Mouse (Mus musculus): ENCODE measurements at regions not wholly inside any gene's neighbourhood (a gene's known extent, or its start where the extent isn't known, plus 50 kb on each side); places are given as distances from the start of the nearest gene placed in this dataset.

GRCm38 (mm10) chr4:131207249-131207648 is 263.1 kb downstream of the Matn1 start:
- 82% methylated on average over 2 of the region's 2 CpGs for WGBS
- H3K4me3 ChIP-seq = no peak overlapping the region
- H3K36me3 ChIP-seq = no peaks in the 10 kb centered on the region
- H3K9me3 ChIP-seq (replicated peaks) = peaks cover 2% of the 10 kb centered on the region; the same call in 1 of the 2 replicates
- H3K27me3 ChIP-seq (ENCODE audit: low read depth, poor library complexity, severe bottlenecking) = no peaks in the 10 kb centered on the region
- no peak overlapping the region for H3K27ac ChIP-seq
- H3K4me1 ChIP-seq = no peaks in the 10 kb centered on the region
- no peak for DNase-seq (ENCODE audit: low spot score)

DNA sequence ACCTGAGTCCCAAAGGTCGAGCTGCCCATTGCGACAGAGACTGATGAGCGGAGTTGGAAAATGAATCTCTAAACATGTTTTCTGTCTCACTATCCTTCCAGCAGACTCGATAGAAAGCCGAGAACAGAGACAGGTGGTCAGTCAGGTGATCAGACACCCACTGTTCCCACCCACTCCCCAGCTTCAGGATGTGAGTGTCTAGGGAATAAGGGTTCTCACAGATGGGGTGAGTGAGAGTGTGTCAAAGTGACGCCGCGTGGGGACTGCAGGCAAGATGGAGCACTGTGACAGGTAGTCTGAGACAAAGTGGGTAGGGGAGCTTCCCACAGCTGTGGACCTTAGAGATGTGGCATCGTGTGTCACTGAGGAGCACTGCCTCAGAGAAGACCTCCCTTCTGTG is 264.0 kb downstream of the Matn1 start:
- Histone ChIP-seq H3K36me3 (no peaks in the 10 kb centered on the region), H3K27me3 (ENCODE audit: low read depth, poor library complexity, severe bottlenecking) (no peaks in the 10 kb centered on the region), H3K4me3 (no peak overlapping the region), H3K4me1 (no peaks in the 10 kb centered on the region), H3K9me3 (replicated peaks) (peaks cover 2% of the 10 kb centered on the region; the same call in 1 of the 2 replicates), H3K27ac (no peak overlapping the region)
- WGBS = 83% methylated on average over 9 of the region's 9 CpGs
- DNase-seq (ENCODE audit: low spot score) = no peak

- H3K4me3 ChIP-seq = no peak overlapping the region
- no peaks in the 10 kb centered on the region for H3K27me3 ChIP-seq (ENCODE audit: low read depth, poor library complexity, severe bottlenecking)
- no peak for DNase-seq (ENCODE audit: low spot score)
- H3K36me3 ChIP-seq = no peaks in the 10 kb centered on the region
- H3K27ac ChIP-seq = no peak overlapping the region
- H3K4me1 ChIP-seq = no peaks in the 10 kb centered on the region
- peaks cover 2% of the 10 kb centered on the region; the same call in 1 of the 2 replicates for H3K9me3 ChIP-seq (replicated peaks)
- 86% methylated on average over 6 of the region's 6 CpGs for WGBS
These were observed 264.5 kb downstream of the Matn1 start for GRCm38 (mm10) chr4:131208637-131209036.

- WGBS = 66% methylated on average over 4 of the region's 4 CpGs
- no peak for DNase-seq (ENCODE audit: low spot score)
- H3K27me3 ChIP-seq (ENCODE audit: low read depth, poor library complexity, severe bottlenecking) = no peaks in the 10 kb centered on the region
These were observed 268.5 kb downstream of the Matn1 start for GRCm38 (mm10) chr4:131212711-131213110.

DNA sequence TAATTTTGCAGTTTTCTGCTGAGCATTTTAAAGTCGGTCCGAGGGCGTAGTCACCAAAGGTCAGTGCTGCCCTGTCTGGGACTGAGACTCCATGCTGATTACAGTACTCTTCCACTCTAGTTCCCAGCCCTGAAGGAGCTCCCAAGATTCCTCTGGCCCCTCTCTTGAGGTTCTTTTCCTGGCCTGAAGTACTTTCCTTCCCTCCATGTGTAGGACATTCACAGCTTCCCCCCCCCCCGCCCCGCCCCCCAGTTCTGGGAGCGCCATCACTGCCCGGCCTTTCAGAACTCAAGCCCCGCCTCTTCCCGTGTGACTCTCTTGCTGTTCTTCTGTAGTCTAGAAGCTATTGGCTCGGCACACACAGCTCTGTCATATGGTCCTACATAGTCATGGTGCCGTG is 271.5 kb downstream of the Matn1 start:
- 84% methylated on average over 11 of the region's 11 CpGs for WGBS
- Histone ChIP-seq H3K9me3 (replicated peaks) (peaks cover 2% of the 10 kb centered on the region; the same call in 1 of the 2 replicates), H3K36me3 (no peaks in the 10 kb centered on the region), H3K27ac (no peak overlapping the region), H3K4me3 (no peak overlapping the region), H3K4me1 (peaks cover 14% of the 10 kb centered on the region), H3K27me3 (ENCODE audit: low read depth, poor library complexity, severe bottlenecking) (no peaks in the 10 kb centered on the region)
- DNase-seq (ENCODE audit: low spot score) = no peak

More at GRCm38 (mm10) chr4:131212711-131213110, 268.5 kb downstream of the Matn1 start:
- Histone ChIP-seq H3K4me1 (peaks cover 10% of the 10 kb centered on the region), H3K4me3 (no peak overlapping the region), H3K9me3 (replicated peaks) (peaks cover 2% of the 10 kb centered on the region; the same call in 1 of the 2 replicates), H3K36me3 (no peaks in the 10 kb centered on the region), H3K27ac (no peak overlapping the region)

DNA sequence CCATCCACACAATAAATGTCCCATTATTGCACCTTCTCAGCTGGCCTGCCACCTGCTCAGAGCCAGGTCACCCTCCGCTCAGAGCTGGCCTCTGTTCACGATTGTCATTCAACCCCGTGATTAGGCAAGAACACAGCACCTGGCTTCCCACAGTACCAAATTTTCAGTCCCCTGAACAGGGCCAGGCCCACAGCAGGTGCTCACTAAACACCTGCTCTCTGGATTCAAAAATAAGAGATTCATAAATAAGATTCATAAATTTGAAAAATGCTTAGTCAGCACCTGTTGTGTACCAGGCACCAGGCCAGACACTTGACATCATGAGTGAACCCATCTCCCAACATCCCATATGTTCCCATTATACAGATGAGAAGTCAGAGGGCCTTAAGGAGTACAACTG is 272.2 kb downstream of the Matn1 start:
- WGBS = 89% methylated on average over 3 of the region's 3 CpGs
- no peak for DNase-seq (ENCODE audit: low spot score)
- Histone ChIP-seq H3K4me3 (no peak overlapping the region), H3K9me3 (replicated peaks) (no peaks in the 10 kb centered on the region), H3K36me3 (no peaks in the 10 kb centered on the region), H3K27ac (no peak overlapping the region), H3K27me3 (ENCODE audit: low read depth, poor library complexity, severe bottlenecking) (no peaks in the 10 kb centered on the region), H3K4me1 (peaks cover 14% of the 10 kb centered on the region)

DNA sequence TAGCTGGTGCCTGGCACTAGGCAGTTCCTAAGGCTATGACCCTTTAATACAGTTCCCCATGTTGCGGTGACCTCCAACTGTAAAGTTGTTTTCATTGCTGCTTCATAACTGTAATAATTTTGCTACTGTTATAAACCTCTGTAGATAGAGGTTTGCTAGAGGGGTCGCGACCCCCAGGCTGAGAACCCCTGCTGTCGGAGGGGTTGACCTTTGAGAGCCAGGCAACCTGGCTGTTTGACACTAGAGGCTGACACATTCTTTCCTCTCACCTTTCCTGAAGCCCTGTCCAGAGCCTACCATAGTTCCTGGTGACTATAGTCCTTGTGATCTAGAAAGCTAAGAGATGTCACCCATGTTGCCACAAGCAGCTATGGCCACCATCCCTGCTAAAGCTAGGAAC is 272.9 kb downstream of the Matn1 start:
- H3K36me3 ChIP-seq = no peaks in the 10 kb centered on the region
- no peak for DNase-seq (ENCODE audit: low spot score)
- no peak overlapping the region for H3K4me3 ChIP-seq
- no peak overlapping the region for H3K27ac ChIP-seq
- H3K9me3 ChIP-seq (replicated peaks) = no peaks in the 10 kb centered on the region
- 81% methylated on average over 4 of the region's 4 CpGs for WGBS
- H3K27me3 ChIP-seq (ENCODE audit: low read depth, poor library complexity, severe bottlenecking) = no peaks in the 10 kb centered on the region
- peaks cover 14% of the 10 kb centered on the region for H3K4me1 ChIP-seq

DNA sequence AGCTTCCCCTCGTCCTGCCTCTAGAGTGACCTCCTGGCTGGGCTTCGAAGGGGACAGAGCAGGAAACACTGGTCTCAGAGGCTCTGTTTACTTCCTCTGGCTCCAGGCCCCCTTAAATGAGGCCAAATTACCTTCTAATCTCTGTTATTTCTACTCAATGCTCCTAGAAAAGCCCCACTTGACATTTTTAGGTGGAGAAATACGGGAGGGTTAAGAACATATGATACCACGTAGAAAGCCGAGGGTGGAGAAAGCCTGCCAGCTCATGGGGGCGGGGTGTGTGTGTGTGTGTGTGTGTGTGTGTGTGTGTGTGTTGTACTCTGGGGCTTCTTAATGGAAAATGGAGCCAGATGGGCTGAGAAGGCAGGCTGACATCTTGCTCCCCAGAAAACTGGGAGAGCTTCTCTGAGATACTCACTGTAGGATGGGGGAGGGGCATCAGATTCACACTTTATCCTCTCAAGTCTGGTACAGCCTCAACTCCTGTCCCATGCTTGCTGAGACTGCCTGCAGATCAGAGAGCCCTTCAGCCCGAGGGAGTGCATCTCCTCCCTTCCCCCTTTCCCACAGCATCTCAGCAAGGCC is 273.5 kb downstream of the Matn1 start:
- DNase-seq (ENCODE audit: low spot score) = no peak
- no peak overlapping the region for H3K27ac ChIP-seq
- 42% methylated on average over 7 of the region's 7 CpGs for WGBS

DNA sequence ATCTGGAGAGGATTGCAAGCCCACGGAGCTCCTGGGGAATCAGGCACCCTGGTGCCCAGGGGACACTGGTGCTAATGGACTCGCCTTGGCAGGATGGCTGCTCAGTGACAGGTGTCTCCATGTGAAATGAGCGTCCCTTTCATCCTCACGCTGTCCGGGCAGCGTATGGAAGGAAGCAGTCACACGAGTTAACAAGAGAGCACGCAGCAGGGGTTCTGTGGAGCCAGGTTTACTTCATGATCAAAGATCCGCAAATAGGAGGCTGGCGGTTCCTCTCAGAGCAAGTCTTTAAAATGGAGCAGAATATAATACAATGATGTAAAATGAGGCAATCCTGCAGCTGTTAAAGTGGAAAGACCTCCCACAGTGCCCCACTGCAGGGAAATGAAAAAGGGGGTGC is 276.8 kb downstream of the Matn1 start:
- peaks cover 14% of the 10 kb centered on the region for H3K4me1 ChIP-seq
- no peaks in the 10 kb centered on the region for H3K36me3 ChIP-seq
- 89% methylated on average over 10 of the region's 10 CpGs for WGBS
- H3K27ac ChIP-seq = no peak overlapping the region
- H3K4me3 ChIP-seq = no peak overlapping the region
- DNase-seq (ENCODE audit: low spot score) = no peak
- no peaks in the 10 kb centered on the region for H3K27me3 ChIP-seq (ENCODE audit: low read depth, poor library complexity, severe bottlenecking)
- no peaks in the 10 kb centered on the region for H3K9me3 ChIP-seq (replicated peaks)

More for the DNA sequence above, 273.5 kb downstream of the Matn1 start:
- no peaks in the 10 kb centered on the region for H3K36me3 ChIP-seq
- no peak overlapping the region for H3K4me3 ChIP-seq
- H3K4me1 ChIP-seq = peaks cover 14% of the 10 kb centered on the region
- no peaks in the 10 kb centered on the region for H3K9me3 ChIP-seq (replicated peaks)
- H3K27me3 ChIP-seq (ENCODE audit: low read depth, poor library complexity, severe bottlenecking) = no peaks in the 10 kb centered on the region

- no peak for DNase-seq (ENCODE audit: low spot score)
- Histone ChIP-seq H3K27me3 (ENCODE audit: low read depth, poor library complexity, severe bottlenecking) (no peaks in the 10 kb centered on the region), H3K36me3 (no peaks in the 10 kb centered on the region), H3K9me3 (replicated peaks) (no peaks in the 10 kb centered on the region), H3K4me1 (no peaks in the 10 kb centered on the region), H3K27ac (no peak overlapping the region), H3K4me3 (no peak overlapping the region)
- WGBS = 89% methylated on average over 5 of the region's 5 CpGs
These were observed 286.2 kb downstream of the Matn1 start for GRCm38 (mm10) chr4:131230361-131230760.

- 0 out of 2 replicates have a peak, but pooled peaks cover 5% of the 10 kb centered on the region for H3K4me1 ChIP-seq
- no peak overlapping the region for H3K4me3 ChIP-seq
- 53% methylated on average over 4 of the region's 4 CpGs for WGBS
- DNase-seq (ENCODE audit: low spot score) = no peak
- no peak overlapping the region for H3K27ac ChIP-seq
- H3K27me3 ChIP-seq (ENCODE audit: low read depth, poor library complexity, severe bottlenecking) = no peaks in the 10 kb centered on the region
- no peaks in the 10 kb centered on the region for H3K36me3 ChIP-seq
- no peaks in the 10 kb centered on the region for H3K9me3 ChIP-seq (replicated peaks)
These were observed 292.4 kb downstream of the Matn1 start for GRCm38 (mm10) chr4:131236611-131237031.

DNA sequence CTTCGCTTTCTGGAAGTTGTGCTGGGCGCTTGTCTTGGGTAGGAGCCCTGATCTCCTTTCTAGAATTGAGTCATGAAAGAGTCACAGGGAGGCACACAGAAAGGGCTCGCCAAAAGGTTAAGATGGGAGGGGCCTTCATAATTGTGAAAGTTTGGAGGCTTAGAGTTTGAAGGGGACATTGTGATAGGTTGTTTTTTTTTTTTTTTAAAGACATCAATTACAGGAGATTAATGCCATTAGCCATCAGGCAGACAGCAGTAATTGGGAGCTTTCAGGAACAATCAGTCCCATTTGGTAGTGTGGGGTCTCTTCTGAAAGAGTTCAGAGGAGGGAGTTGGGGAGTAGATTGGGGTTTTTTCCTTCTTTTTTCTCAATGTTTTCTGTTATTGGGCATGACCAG is 294.4 kb downstream of the Matn1 start:
- Histone ChIP-seq H3K9me3 (replicated peaks) (no peaks in the 10 kb centered on the region), H3K4me3 (no peak overlapping the region), H3K4me1 (peaks cover 15% of the 10 kb centered on the region), H3K27me3 (ENCODE audit: low read depth, poor library complexity, severe bottlenecking) (no peaks in the 10 kb centered on the region), H3K27ac (no peak overlapping the region), H3K36me3 (no peaks in the 10 kb centered on the region)
- DNase-seq (ENCODE audit: low spot score) = no peak
- WGBS = 74% methylated on average over 3 of the region's 3 CpGs

DNA sequence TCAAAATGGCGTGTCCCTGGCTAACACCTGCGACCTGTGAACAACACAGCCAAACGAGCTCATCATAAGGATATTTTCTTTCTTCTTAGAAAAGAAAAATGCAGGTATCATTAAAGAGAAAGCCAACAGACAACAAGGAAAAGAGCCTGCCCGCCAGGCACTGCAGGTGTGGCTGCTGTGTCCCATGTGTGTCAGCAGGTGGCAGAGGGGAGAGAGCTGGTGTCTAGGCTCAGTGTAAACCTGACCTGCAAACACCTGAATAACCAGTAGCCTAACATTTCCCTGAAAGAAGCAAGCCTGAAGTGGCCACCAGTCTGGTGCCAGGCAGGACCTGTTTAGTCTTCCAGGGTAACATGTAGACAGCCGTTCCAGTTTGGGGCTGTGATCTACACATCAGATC is 294.9 kb downstream of the Matn1 start:
- Histone ChIP-seq H3K27me3 (ENCODE audit: low read depth, poor library complexity, severe bottlenecking) (no peaks in the 10 kb centered on the region), H3K36me3 (no peaks in the 10 kb centered on the region), H3K9me3 (replicated peaks) (no peaks in the 10 kb centered on the region), H3K4me1 (peaks cover 20% of the 10 kb centered on the region), H3K4me3 (no peak overlapping the region), H3K27ac (no peak overlapping the region)
- DNase-seq (ENCODE audit: low spot score) = no peak
- WGBS = 79% methylated on average over 5 of the region's 5 CpGs

DNA sequence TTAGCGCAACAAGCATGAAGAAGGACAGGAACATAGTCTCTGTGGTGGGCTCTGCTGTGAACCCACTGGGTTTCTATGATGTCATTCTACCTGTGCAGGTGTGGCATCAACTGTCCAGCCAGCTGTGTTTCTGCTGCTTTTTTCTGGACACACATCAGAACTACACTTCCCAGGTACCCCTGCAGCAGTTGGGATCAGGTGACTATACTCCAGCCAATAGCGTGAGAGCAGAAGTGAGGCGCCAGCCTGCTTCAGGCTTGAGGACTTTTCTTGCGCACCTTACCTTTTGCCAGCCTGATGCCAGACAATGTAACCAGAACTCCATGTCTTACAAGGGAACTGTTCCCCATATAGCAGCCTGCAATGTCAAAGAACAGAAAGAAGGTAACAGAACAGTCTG is 296.3 kb downstream of the Matn1 start:
- Histone ChIP-seq H3K27ac (no peak overlapping the region), H3K4me3 (no peak overlapping the region), H3K36me3 (no peaks in the 10 kb centered on the region), H3K9me3 (replicated peaks) (no peaks in the 10 kb centered on the region), H3K4me1 (peaks cover 21% of the 10 kb centered on the region), H3K27me3 (ENCODE audit: low read depth, poor library complexity, severe bottlenecking) (no peaks in the 10 kb centered on the region)
- no peak for DNase-seq (ENCODE audit: low spot score)
- 85% methylated on average over 4 of the region's 4 CpGs for WGBS

Data from limb, embryonic 10.5 days (tissue).